Mouse (Mus musculus) kidney, adult 2 months (tissue): ENCODE measurements around the gene Dcakd.

Experiments
- CTCF ChIP-seq: fragments of 200-500 bp; conservative IDR thresholded peaks from 2 replicates; pipeline ENCODE4 v1.5.1; 2011; ENCODE audit warnings: low read depth, mild to moderate bottlenecking, control low read depth, low read length, moderate library complexity, mixed read lengths; ENCODE audit not compliant: insufficient read depth, insufficient read length
- POLR2A ChIP-seq: fragments of 200-500 bp; IDR thresholded peaks from one replicate; pipeline ENCODE4 v1.6.1; 2011; ENCODE audit warnings: low read depth, low read length, control low read depth

DNA sequence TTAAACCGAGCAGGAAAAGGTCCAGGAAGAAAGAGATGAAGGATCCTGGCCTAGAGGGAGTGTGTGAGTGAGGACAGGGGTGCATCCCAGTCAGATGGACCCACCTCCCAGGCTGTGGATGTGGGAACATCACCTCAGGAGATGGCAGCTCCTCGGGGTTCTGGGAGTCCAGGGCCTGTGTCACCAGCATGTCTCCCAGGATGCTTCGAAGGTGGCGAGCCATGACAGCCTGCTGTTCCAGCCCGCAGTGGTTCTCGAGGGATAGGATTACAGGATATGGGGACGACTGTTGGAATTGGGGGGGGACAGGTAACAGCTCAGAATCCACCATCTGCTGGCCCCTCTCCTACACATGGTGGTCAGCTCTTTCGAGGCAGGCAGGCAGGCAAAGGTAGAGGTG, 48.4 kb upstream of the Dcakd start:
- TF ChIP-seq CTCF (no peak), POLR2A (no peak)
